Mouse (Mus musculus): Measurements from ENCODE around the gene Wbp1l. TPM values are rescaled to one million over a fixed set of nuclear protein-coding genes. Genes with fewer than 3 reads are reported as not detected.

Gene Wbp1l
- 33.3 and 43.3 TPM in 2 replicates for polyA plus RNA-seq (2012; rRNA removed)

GRCm38 (mm10) chr19:46598720-46599252 is at the start of gene Wbp1l:
Wbp1l (plus strand) TSS chr19:46599084.

DNA sequence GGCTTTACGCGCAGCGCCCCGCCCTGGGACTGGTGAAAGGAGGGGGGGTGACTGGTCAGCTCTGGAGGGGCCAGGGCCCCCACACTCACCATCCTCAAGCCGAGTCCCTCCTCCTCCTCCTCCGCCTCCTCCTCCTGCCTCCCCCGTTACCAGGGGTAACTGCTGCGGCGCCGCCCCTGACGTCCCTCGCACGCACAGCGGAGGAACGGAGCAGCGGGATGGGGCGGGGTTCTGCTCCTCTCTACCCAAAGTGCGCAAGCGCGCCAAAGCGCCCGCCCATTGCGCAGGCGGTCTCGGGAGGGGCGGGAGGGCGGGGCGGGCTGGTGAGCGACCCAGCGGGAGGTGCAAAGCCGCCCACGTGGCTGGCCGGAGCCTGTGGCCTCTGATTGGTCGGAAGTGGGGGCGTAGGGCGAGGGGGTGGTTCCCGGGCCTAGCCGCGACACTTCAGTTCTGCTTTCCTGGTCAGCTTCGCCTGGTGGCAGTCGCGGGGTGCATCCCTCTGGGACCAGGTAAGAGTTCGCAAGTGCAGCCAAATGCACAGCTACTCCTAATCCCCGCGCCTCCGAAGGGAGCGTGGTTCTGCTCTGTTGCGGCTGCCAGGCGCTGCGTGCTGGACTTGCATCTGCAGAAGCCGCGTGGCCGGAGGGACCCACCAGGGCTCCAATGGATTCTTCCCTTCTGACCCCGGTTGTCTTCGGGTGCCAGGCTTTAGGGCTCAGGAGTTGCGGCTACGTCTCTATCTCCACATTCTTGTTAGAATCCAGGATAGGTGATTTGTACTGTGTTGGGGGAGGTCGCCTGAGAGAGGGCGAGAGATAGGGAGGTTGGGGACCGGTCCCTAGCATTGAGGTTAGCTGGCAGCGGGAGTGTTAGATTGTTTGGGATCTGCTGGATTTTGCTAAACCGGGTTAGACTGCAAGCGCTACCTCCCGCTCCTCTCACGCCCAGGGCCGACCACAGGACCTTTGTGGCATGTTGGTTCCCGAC is 25.6 kb upstream of the Wbp1l start, which contains the start of the genes Arl3 and Sfxn2:
Gene Arl3 (minus strand): TSS at position 248 of the 987 bp plus-strand sequence.
Gene Sfxn2 (plus strand): TSS at position 415 of the 987 bp plus-strand sequence.

GRCm38 (mm10) chr19:46672766-46673418 is 74.0 kb downstream of the Wbp1l start, which contains the start of gene Cyp17a1:
Cyp17a1 (minus strand) TSS chr19:46673172.

DNA sequence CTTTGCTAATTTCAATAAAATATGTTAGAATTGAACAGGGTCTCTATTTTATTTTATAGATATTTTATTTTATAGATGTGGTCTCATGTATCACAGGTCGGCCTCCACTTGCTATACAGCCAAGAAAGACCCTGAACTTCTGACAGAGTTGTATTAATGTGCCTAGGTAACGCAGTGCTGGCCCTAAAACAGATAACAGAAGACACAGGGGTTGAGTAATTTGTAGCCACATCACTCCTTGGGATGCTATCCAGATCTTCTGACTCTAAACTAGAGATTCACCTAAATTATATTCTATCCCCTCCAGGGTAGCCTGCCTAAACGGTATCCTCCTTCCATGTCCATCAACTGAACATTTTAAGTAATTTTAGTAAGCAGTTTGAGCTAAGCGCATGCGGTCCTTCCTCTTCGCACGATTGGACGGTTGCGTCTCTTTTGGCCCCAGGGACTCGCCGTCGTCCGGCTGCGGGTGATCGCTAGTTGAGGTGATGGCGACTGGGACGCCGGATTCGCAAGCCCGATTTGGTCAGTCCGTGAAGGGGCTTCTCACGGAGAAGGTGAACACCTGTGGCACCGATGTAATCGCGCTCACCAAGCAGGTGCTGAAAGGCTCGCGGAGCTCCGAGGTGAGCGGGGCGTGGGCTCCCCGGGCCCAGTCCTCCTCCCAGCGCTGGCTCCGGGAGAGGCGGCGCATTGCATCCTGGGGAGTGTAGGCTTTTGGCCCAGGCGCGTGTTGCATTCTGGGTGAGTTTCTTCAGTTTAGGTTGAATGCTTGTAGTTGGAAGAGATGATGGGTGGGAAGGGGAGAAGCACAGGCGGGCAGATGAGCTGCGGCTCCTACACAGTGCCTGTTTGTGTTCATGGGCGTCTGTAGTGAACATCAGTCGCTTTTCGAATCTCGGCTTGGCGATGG is 90.8 kb downstream of the Wbp1l start, which contains the start of gene Borcs7:
Gene Borcs7 (plus strand): TSS at position 447 of the 913 bp plus-strand sequence.

Other genes with a start within 250 kb of the Wbp1l start
- gene 2310034G01Rik, start 248.8 kb upstream of the Wbp1l start, polyA plus RNA-seq (2012; rRNA removed), result 0.36 and 0.38 TPM in 2 replicates
- 24.5 and 24.7 TPM in 2 replicates for gene Actr1a, start 203.3 kb upstream of the Wbp1l start, polyA plus RNA-seq (2012; rRNA removed)
- 2.8 and 3.0 TPM in 2 replicates for gene Sufu, start 202.2 kb upstream of the Wbp1l start, polyA plus RNA-seq (2012; rRNA removed)
- gene Trim8, start 97.4 kb upstream of the Wbp1l start, polyA plus RNA-seq (2012; rRNA removed), result 8.2 and 8.8 TPM in 2 replicates
- gene Arl3, start 25.9 kb upstream of the Wbp1l start, polyA plus RNA-seq (2012; rRNA removed), result 28.4 and 30.0 TPM in 2 replicates
- 19.3 and 21.4 TPM in 2 replicates for gene Sfxn2, start 25.7 kb upstream of the Wbp1l start, polyA plus RNA-seq (2012; rRNA removed)
- 7.6 and 8.7 TPM in 2 replicates for gene Cyp17a1, start 74.1 kb downstream of the Wbp1l start, polyA plus RNA-seq (2012; rRNA removed)
- gene Borcs7, start 90.8 kb downstream of the Wbp1l start, polyA plus RNA-seq (2012; rRNA removed), result 2.8 and 3.0 TPM in 2 replicates
- gene As3mt, start 108.4 kb downstream of the Wbp1l start, polyA plus RNA-seq (2012; rRNA removed), result 13.2 and 13.3 TPM in 2 replicates
- gene Cnnm2, start 162.5 kb downstream of the Wbp1l start, polyA plus RNA-seq (2012; rRNA removed), result 1.6 and 1.8 TPM in 2 replicates